Mouse (Mus musculus): Measurements from ENCODE around the gene Ripk1. TPM values are rescaled to one million over a fixed set of nuclear protein-coding genes. Genes with fewer than 3 reads are reported as not detected.
"Not testable (repeated sequence)": the region's sequence is repeated elsewhere in the genome, so short reads cannot be mapped to it uniquely, and the experiment has no call there.

Ripk1 gene
- polyA plus RNA-seq, 1 experiment from 2014 or later, result 14.8 TPM

GRCm38 (mm10) chr13:34060061-34060460 lies 57.9 kb downstream of the Ripk1 start:
- H3K9me3 ChIP-seq, result no peaks in the 10 kb centered on the region; the same call in 1 of the 2 replicates
- no peak overlapping the region for H3K4me3 ChIP-seq

GRCm38 (mm10) chr13:34062466-34062865 lies 60.3 kb downstream of the Ripk1 start:
- H3K4me2 ChIP-seq, result no peak overlapping the region
- H3K4me1 ChIP-seq, result no peaks in the 10 kb centered on the region
- no peak overlapping the region for H3K4me3 ChIP-seq
- no peaks in the 10 kb centered on the region for H3K27me3 ChIP-seq
- no peaks in the 10 kb centered on the region for H3K9me3 ChIP-seq
- no peak overlapping the region for H3K27ac ChIP-seq
- peaks cover 40% of the 10 kb centered on the region for H3K36me3 ChIP-seq
- no peak overlapping the region for H3K9ac ChIP-seq
- WGBS, result 89% methylated on average over 10 of the region's 10 CpGs
- ATAC-seq (ENCODE audit: insufficient number of reproducible peaks, insufficient read depth, low FRiP score, low TSS enrichment, low read depth), result no peak; the same call in 1 of the 2 replicates

More at GRCm38 (mm10) chr13:34060061-34060460, 57.9 kb downstream of the Ripk1 start:
- 90% methylated on average over 9 of the region's 9 CpGs for WGBS
- Histone ChIP-seq H3K36me3 (peaks cover 58% of the 10 kb centered on the region), H3K9ac (no peak overlapping the region), H3K4me2 (no peak overlapping the region), H3K4me1 (no peaks in the 10 kb centered on the region), H3K27ac (no peak overlapping the region), H3K27me3 (no peaks in the 10 kb centered on the region)
- ATAC-seq (ENCODE audit: insufficient number of reproducible peaks, insufficient read depth, low FRiP score, low TSS enrichment, low read depth), result no peak

- WGBS, result 67% methylated on average over 1 of the region's 1 CpGs
- Histone ChIP-seq H3K9ac (no peak overlapping the region), H3K27ac (no peak overlapping the region), H3K9me3 (no peaks in the 10 kb centered on the region), H3K27me3 (no peaks in the 10 kb centered on the region), H3K4me1 (no peaks in the 10 kb centered on the region), H3K36me3 (peaks cover 19% of the 10 kb centered on the region), H3K4me2 (no peak overlapping the region), H3K4me3 (no peak overlapping the region)
- ATAC-seq (ENCODE audit: insufficient number of reproducible peaks, insufficient read depth, low FRiP score, low TSS enrichment, low read depth), result no peak
These were observed 64.2 kb downstream of the Ripk1 start for GRCm38 (mm10) chr13:34066351-34066750.

GRCm38 (mm10) chr13:34070296-34070695 lies 68.1 kb downstream of the Ripk1 start:
- H3K27ac ChIP-seq, result no peak overlapping the region
- H3K27me3 ChIP-seq, result no peaks in the 10 kb centered on the region
- 46% methylated on average over 4 of the region's 4 CpGs for WGBS
- no peak for ATAC-seq (ENCODE audit: insufficient number of reproducible peaks, insufficient read depth, low FRiP score, low TSS enrichment, low read depth)
- no peak overlapping the region for H3K9ac ChIP-seq
- H3K36me3 ChIP-seq, result peaks cover 11% of the 10 kb centered on the region
- H3K4me1 ChIP-seq, result no peaks in the 10 kb centered on the region
- H3K9me3 ChIP-seq, result no peaks in the 10 kb centered on the region
- H3K4me3 ChIP-seq, result no peak overlapping the region
- H3K4me2 ChIP-seq, result no peak overlapping the region

GRCm38 (mm10) chr13:34071836-34072235 lies 69.7 kb downstream of the Ripk1 start:
- Histone ChIP-seq H3K9ac (no peak overlapping the region), H3K27me3 (no peaks in the 10 kb centered on the region), H3K27ac (no peak overlapping the region), H3K4me3 (no peak overlapping the region), H3K4me1 (peaks cover 8% of the 10 kb centered on the region), H3K36me3 (peaks cover 17% of the 10 kb centered on the region), H3K4me2 (no peak overlapping the region), H3K9me3 (no peaks in the 10 kb centered on the region)
- WGBS, result 79% methylated on average over 6 of the region's 6 CpGs
- no peak for ATAC-seq (ENCODE audit: insufficient number of reproducible peaks, insufficient read depth, low FRiP score, low TSS enrichment, low read depth)

- Histone ChIP-seq H3K9ac (no peak overlapping the region), H3K4me2 (no peak overlapping the region), H3K36me3 (peaks cover 12% of the 10 kb centered on the region), H3K9me3 (no peaks in the 10 kb centered on the region), H3K27ac (no peak overlapping the region), H3K27me3 (no peaks in the 10 kb centered on the region), H3K4me3 (no peak overlapping the region), H3K4me1 (peaks cover 13% of the 10 kb centered on the region)
- 70% methylated on average over 3 of the region's 3 CpGs for WGBS
- no peak for ATAC-seq (ENCODE audit: insufficient number of reproducible peaks, insufficient read depth, low FRiP score, low TSS enrichment, low read depth)
These were observed 70.7 kb downstream of the Ripk1 start for GRCm38 (mm10) chr13:34072847-34073246.

- H3K9ac ChIP-seq; H3K27ac ChIP-seq; H3K4me3 ChIP-seq; H3K27me3 ChIP-seq; ATAC-seq (ENCODE audit: insufficient number of reproducible peaks, insufficient read depth, low FRiP score, low TSS enrichment, low read depth); H3K4me2 ChIP-seq; H3K9me3 ChIP-seq: not testable (repeated sequence)
- WGBS, result 93% methylated on average over 11 of the region's 17 CpGs
- H3K4me1 ChIP-seq, result peaks cover 18% of the 10 kb centered on the region
- H3K36me3 ChIP-seq, result peaks cover 12% of the 10 kb centered on the region
These were observed 72.3 kb downstream of the Ripk1 start for GRCm38 (mm10) chr13:34074441-34074840.

- Histone ChIP-seq H3K36me3 (peaks cover 12% of the 10 kb centered on the region), H3K4me2 (0 out of 2 replicates have a peak overlapping the region, but pooled peaks have one; percentile 86), H3K4me1 (peaks cover 18% of the 10 kb centered on the region)
- H3K4me3 ChIP-seq; H3K9ac ChIP-seq; ATAC-seq (ENCODE audit: insufficient number of reproducible peaks, insufficient read depth, low FRiP score, low TSS enrichment, low read depth); H3K9me3 ChIP-seq; H3K27me3 ChIP-seq; H3K27ac ChIP-seq: not testable (repeated sequence)
- WGBS, result 83% methylated on average over 6 of the region's 6 CpGs
These were observed 73.7 kb downstream of the Ripk1 start for GRCm38 (mm10) chr13:34075893-34076292.

GRCm38 (mm10) chr13:34076561-34077491 lies 74.7 kb downstream of the Ripk1 start:
- 49% methylated on average over 20 of the region's 20 CpGs for WGBS
- peak overlapping the region; percentile 64 for H3K27ac ChIP-seq
- peaks cover 18% of the 10 kb centered on the region for H3K4me1 ChIP-seq
- H3K4me2 ChIP-seq, result peak overlapping the region; percentile 86
- peaks cover 9% of the 10 kb centered on the region for H3K36me3 ChIP-seq
- no peak for ATAC-seq (ENCODE audit: insufficient number of reproducible peaks, insufficient read depth, low FRiP score, low TSS enrichment, low read depth)
- peak overlapping the region; percentile 82 for H3K9ac ChIP-seq
- peak overlapping the region; percentile 71 for H3K4me3 ChIP-seq
- no peaks in the 10 kb centered on the region for H3K9me3 ChIP-seq
- H3K27me3 ChIP-seq, result no peaks in the 10 kb centered on the region

GRCm38 (mm10) chr13:34077492-34078271 lies 75.5 kb downstream of the Ripk1 start, which contains the start of gene Tubb2a:
Gene Tubb2a (minus strand): TSS chr13:34078007.
- peaks cover 9% of the 10 kb centered on the region for H3K36me3 ChIP-seq
- H3K27me3 ChIP-seq, result no peaks in the 10 kb centered on the region
- peak within 1 kb of the TSS; percentile 71 for H3K4me3 ChIP-seq
- H3K27ac ChIP-seq, result peak within 1 kb of the TSS; percentile 64
- peak; percentile 89 for ATAC-seq (ENCODE audit: insufficient number of reproducible peaks, insufficient read depth, low FRiP score, low TSS enrichment, low read depth)
- H3K9ac ChIP-seq, result peak within 1 kb of the TSS; percentile 82
- WGBS, result under 1% methylated on average over 45 of the region's 45 CpGs
- H3K4me2 ChIP-seq, result peak within 1 kb of the TSS; percentile 86
- no peaks in the 10 kb centered on the region for H3K9me3 ChIP-seq
- H3K4me1 ChIP-seq, result peaks cover 18% of the 10 kb centered on the region

- peaks cover 9% of the 10 kb centered on the region for H3K36me3 ChIP-seq
- no peaks in the 10 kb centered on the region for H3K9me3 ChIP-seq
- 34% methylated on average over 16 of the region's 16 CpGs for WGBS
- peak overlapping the region; percentile 86 for H3K4me2 ChIP-seq
- H3K4me1 ChIP-seq, result peaks cover 18% of the 10 kb centered on the region
- peak overlapping the region; percentile 71 for H3K4me3 ChIP-seq
- no peaks in the 10 kb centered on the region for H3K27me3 ChIP-seq
- H3K27ac ChIP-seq, result no peak overlapping the region
- ATAC-seq (ENCODE audit: insufficient number of reproducible peaks, insufficient read depth, low FRiP score, low TSS enrichment, low read depth), result no peak
- H3K9ac ChIP-seq, result peak overlapping the region; percentile 82
These were observed 76.5 kb downstream of the Ripk1 start for GRCm38 (mm10) chr13:34078500-34079280.
